Mouse (Mus musculus): ENCODE results near the gene Slc1a5.

Gene Slc1a5

DNA sequence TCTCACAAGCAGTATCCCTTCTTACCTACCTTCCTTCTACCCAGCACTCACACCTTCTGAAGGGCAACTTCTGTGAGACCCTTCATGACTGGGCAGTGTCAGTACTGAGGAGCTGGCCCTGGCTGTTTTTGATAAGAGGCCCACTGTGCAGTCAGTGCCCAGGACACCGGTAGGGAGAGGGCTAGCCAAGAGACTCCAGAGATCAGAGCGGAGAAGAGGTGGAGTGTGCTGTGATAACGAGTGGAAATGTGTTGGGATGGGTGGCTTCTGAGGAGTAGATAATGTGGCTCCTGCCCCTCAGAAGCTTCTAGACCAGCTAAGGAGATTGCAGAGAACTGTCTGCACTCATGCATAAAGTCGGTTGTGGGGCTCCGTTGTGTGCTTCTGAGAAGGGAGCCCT, 38.7 kb downstream of the Slc1a5 start:
- no peak for DNase-seq (ENCODE audit: low spot score in 2 of 2)

- DNase-seq (ENCODE audit: low spot score in 2 of 2) = no peak
Observed at GRCm38 (mm10) chr7:16820271-16820763, 39.2 kb downstream of the Slc1a5 start.

GRCm38 (mm10) chr7:16821091-16821490, 40.0 kb downstream of the Slc1a5 start:
- no peak for DNase-seq (ENCODE audit: low spot score in 2 of 2)

DNA sequence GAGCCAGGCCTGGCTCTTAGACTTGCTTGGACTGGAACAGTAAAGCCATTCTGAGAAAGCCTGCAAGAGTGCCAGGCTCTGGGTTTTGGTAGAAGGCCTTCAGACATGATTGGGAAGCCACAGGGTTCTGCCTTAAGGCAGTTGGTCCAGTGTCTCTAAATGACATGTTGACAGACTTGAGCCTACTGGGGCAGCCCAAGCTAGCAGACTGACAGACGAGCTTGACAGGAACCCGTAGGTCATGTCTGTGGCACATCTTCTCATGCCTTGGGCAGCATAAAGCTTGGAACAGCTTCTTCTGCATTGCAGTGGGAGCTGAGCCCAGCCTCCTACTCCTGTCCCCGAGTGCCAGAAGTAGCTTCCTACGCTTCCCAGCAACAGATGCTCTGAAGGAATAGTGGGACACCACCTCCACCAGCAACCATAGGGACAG, 40.5 kb downstream of the Slc1a5 start:
- peak; percentile 82 for DNase-seq (ENCODE audit: low spot score in 2 of 2)

DNA sequence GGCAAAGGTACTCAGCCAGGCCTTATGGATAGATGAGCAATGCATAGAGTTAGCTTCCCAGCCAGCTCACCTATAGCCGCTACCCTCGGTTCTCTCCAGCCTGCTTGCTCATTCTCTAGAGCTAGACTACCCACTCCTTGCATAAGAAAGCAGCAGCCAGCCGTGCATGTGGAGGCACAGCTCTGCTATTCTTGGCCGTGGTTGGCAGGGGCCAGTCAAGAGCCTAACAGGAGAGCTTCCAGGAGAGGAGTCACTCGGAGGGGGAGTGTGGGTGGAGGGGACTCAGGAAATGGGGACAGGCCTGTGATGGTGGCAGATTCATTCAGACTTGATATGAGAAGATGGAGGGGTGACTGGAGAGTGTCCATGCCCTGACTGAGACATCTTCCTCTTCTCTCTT, 42.6 kb downstream of the Slc1a5 start:
- DNase-seq (ENCODE audit: low spot score in 2 of 2) = peak; percentile 85 to 88

GRCm38 (mm10) chr7:16825785-16826184, 44.6 kb downstream of the Slc1a5 start:
- no peak for DNase-seq (ENCODE audit: low spot score in 2 of 2)

GRCm38 (mm10) chr7:16826571-16826970, 45.4 kb downstream of the Slc1a5 start:
- DNase-seq (ENCODE audit: low spot score in 2 of 2) = no peak

GRCm38 (mm10) chr7:16827274-16827673, 46.1 kb downstream of the Slc1a5 start:
- DNase-seq (ENCODE audit: low spot score in 2 of 2) = no peak

GRCm38 (mm10) chr7:16830449-16830848, 49.3 kb downstream of the Slc1a5 start:
- no peak for DNase-seq (ENCODE audit: low spot score in 2 of 2)

DNA sequence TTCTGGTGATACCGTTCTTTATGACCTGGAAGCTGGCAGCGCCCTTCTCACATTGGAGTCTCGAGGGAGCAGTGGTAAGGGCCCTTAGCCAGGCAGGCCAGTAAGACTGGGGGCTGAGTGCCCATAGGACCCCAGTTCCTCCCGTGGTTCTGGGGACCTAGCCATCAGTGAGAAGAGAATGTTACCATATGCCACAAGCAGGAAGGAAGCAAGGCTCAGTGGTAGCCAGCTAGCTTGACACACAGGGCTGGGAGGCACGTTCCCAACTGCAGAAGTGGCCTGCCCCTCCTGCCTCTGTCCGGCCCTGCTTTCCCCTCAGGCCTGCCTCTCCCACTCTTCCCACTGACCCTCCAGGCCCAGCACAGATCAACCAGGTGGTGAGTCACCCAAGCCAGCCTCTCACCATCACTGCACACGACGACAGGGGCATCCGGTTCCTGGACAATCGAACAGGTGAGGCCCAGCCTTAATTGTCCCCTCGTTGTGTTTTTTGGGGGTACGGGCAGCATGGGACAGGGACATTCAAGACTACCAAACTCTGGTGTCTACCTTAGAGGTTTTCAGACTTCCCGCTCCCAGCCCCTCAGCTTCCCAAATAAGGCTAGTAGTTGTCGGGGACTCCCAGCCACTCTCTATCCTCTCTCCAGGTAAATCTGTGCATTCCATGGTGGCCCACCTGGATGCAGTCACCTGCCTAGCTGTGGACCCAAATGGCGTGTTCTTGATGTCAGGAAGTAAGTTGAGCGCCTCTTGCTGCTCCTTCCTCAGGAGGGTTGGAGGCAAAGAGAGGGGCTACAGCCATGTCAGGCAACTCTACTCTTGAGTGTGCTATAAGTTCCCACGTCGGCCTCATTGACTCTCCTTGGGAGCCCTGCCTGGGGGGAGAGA, 57.0 kb downstream of the Slc1a5 start:
- no peak for DNase-seq (ENCODE audit: low spot score in 2 of 2)

GRCm38 (mm10) chr7:16838804-16839426, 57.8 kb downstream of the Slc1a5 start:
- DNase-seq (ENCODE audit: low spot score in 2 of 2) = no peak

DNA sequence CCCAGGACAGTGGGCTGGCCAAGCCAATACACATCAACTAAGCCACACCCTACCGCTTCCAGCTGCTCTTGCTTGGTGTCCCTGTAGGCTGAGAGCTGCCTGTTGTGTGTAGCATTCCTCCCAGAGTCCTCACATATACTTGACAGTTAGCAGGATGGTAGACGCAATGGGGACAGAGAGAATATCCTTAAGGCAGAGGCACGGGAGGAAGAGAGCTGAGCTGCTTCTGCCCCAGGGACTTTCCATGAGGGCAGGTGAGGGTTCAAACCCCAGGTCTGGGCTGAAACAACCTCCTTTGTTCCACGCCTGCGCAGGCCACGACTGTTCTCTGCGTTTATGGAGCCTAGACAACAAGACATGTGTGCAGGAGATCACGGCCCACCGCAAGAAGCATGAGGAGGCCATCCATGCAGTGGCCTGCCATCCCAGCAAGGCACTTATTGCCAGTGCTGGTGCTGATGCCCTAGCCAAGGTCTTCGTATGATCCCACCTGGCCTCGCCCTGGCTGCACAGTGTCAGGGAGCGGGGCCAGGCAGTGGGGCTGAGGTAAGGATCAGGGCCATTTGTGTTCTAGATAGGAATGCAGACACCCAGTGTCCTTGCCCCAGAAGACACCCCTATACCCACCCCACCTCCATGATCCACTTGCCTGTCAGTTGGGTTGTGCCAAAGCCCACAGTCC, 58.4 kb downstream of the Slc1a5 start:
- DNase-seq (ENCODE audit: low spot score in 2 of 2) = no peak

GRCm38 (mm10) chr7:16840109-16840491, 59.0 kb downstream of the Slc1a5 start:
- DNase-seq (ENCODE audit: low spot score in 2 of 2) = no peak

DNA sequence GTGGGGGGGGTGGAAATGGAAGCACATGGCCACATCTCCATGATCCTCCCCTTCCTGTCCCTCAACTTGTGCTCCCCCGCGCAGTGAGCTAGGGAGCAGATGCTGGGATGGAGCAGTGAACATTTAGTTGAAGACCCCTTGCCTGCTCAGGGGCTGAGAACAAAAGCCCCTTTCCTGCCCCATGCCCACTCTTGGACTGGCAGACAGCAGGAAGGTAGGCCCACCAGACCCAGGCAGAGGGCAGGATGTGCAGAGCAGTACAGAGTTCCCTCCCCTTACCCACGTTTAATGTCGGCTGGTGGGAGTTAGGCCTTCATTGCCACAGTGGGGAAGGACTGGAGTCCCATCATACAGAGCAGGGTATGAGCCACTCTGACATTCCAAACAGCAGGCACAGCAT, 59.9 kb downstream of the Slc1a5 start:
- DNase-seq (ENCODE audit: low spot score in 2 of 2) = no peak

DNA sequence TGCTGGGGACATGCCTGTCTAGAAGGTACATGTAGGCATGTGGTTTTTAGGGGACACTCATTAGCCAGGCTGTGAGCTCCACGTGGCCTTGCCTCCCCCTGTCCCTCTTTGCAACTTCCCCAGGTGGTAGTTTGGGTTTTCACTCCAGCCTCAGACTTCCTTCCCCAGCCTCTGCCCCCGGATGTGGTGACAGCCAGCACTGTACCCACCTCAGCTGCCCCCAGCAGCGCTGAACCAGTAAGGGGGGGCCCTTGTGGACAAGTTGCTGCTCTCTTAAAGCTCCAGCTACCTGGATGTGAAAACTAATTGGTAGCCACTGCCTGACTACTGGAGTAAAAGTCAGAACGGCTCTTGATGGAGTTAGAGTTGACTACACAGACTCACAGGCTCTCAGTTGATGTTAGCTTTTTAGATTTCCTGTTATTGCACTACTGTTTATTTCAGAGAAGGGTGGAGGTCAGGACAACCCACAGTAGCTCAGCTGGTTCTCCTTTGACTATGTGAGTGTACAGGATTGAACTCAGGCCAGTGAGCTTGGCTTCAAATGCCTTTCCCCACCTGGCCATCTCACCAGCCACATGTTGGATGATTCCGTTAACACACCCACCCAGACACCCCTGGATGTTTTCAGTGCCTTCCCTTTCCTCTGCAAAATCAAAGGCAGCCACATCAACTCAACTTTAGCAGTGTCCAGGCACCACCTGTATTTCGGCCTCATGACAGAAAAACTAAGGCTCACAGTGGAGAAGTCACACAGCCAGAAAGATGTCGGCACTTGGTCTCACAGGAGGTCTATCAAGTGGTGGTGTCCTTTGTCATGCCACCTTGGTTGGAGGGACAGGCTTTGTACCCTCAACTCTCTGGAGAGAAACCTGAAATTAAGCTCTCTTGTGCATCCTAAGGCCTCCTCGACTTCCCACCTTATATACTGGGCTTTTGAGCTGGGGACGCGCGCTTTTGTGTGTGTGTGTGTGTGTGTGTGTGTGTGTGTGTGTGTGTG, 60.7 kb downstream of the Slc1a5 start:
- DNase-seq (ENCODE audit: low spot score in 2 of 2) = no peak

DNA sequence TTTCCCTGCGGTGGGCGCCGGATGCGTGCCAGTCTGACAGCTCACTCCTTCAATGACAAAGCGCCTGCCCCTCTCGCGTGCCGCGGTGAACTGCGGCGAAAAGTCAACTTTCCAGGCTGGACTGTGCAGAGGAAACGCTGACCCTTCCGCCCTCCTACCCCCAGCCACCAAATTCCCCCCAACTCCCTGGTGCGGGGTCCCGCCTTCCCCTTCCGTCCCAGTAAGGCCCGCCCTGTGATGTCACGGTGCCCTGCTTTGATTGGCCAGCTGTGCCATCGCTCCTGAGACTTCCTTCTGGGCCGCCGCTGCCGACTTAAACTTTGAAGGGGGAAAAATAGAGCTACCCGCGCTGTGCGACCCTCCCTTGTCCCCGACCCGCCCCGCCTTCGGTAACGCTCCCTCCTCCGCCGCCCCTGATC, 61.5 kb downstream of the Slc1a5 start, which contains the start of gene Prkd2:
Gene Prkd2, plus strand, starts transcription at position 258 of the 419 bp plus-strand sequence.
- DNase-seq (ENCODE audit: low spot score in 2 of 2) = peak; percentile 88 to 92

GRCm38 (mm10) chr7:16843441-16844171, 62.5 kb downstream of the Slc1a5 start:
- DNase-seq (ENCODE audit: low spot score in 2 of 2) = no peak

GRCm38 (mm10) chr7:16844696-16845071, 63.5 kb downstream of the Slc1a5 start:
- DNase-seq (ENCODE audit: low spot score in 2 of 2) = no peak

DNA sequence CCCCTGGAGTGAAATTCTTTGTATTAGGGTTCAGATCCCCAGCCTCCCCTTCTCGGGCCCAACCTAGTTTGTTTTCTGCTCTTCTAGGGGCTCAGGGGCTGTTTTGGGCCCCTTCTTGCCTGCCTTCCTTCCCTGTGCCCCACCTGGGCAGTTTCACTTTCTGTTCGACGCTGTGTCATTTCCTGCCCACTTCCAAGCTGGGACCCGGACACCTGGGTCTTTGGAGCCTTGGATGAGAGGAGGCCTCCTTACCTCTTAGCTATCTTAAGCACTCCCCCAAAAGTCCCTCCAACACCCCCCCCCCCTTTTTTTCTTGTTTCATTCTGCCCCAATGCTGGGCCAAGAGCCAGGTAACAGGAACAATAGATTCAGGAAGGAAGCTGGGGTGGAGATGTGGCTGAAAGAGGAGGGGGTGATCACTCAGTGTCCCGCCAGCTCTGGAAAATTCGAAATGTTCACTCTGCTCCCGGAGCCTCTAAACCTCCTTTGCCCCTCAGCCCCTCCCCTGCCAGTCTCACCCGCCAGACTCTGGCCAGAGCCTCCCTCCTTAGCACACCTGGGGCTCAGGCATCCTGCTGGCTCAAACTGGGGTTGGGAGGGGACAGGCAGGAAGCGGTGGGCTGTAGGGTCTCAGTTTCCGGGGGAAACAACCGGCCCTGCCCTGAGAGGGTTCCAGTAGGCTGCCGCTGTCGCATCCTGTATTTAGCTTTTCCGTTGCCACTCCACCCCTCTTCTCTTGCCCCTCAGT, 64.1 kb downstream of the Slc1a5 start:
- no peak for DNase-seq (ENCODE audit: low spot score in 2 of 2)

GRCm38 (mm10) chr7:16845820-16846167, 64.7 kb downstream of the Slc1a5 start:
- DNase-seq (ENCODE audit: low spot score in 2 of 2) = no peak

All from right cerebral cortex, adult 2 months (tissue).